20 mouse cellular contexts compared by ENCODE assay signal in genomic region chr19:35491354-35491753, GRCm38 (mm10).
DNase-seq lines count a peak whose midpoint lies in the region; ATAC-seq and TF ChIP-seq lines count a peak whose summit lies in the region.
"Had no signal": no experiment of that assay in that cellular context is flagged by ENCODE, and none has a peak within 500 bp of the region (broad histone marks: within the 10 kb centered on the region; RNA-seq: fewer than 3 reads in every experiment).

No protein-coding gene starts in this region.

- no peaks in the 10 kb centered on the region for H3K27me3 ChIP-seq in G1E (ENCODE audit: insufficient read depth, low read length)
- no peaks in the 10 kb centered on the region for H3K27me3 ChIP-seq in MEL (ENCODE audit: control insufficient read depth in 1 of 2, insufficient read depth in 2 of 2, low read length in 2 of 2)
- H3K27me3 ChIP-seq: CH12.LX had no signal

- H3K9me3 ChIP-seq in G1E (replicated peaks) (no peaks in the 10 kb centered on the region), MEL (replicated peaks; ENCODE audit: insufficient read depth, low read length) (no peaks in the 10 kb centered on the region)

- H3K9ac ChIP-seq in MEL (ENCODE audit: control insufficient read depth, low read depth, low read length, poor library complexity, severe bottlenecking): peak overlapping the region; percentile 40; the same call in 1 of the 2 replicates

- H3K79me2 ChIP-seq in MEL (ENCODE audit: control insufficient read depth, insufficient read depth, low read length, poor library complexity): no peaks in the 10 kb centered on the region

- peak; percentile 74 to 90 for TF ChIP-seq EP300 in MEL (IDR thresholded peaks at IDR 0.05; ENCODE audit: low read depth in 1 of 2, low read length in 2 of 2)

- peak; percentile 8; the same call in 1 of the 2 replicates for ATAC-seq in G1E (ENCODE audit: extremely low read depth, insufficient number of reproducible peaks, low FRiP score, poor library complexity, severe bottlenecking)
- ATAC-seq: activated CD4-positive, CD25-positive, alpha-beta regulatory T cell, adult 4 months; CD4-positive, CD25-positive, alpha-beta regulatory T cell, adult 4 months; Patski had no signal

- TF ChIP-seq RAD21 in MEL (IDR thresholded peaks at IDR 0.05; ENCODE audit: low read depth, low read length): no peak

- TF ChIP-seq CTCF in G1E (IDR thresholded peaks at IDR 0.05; ENCODE audit: low read depth, low read length) (no peak), MEL (IDR thresholded peaks at IDR 0.05 in 2 of 3, conservative IDR thresholded peaks at IDR 0.05 in 1 of 3; ENCODE audit: control insufficient read depth in 1 of 3, insufficient read depth in 1 of 3, low read depth in 2 of 3, low read length in 3 of 3, poor library complexity in 1 of 3, severe bottlenecking in 1 of 3) (no peak)

- H3K4me3 ChIP-seq in G1E (ENCODE audit: low read depth, low read length): no peak overlapping the region
- H3K4me3 ChIP-seq in MEL (ENCODE audit: control insufficient read depth in 1 of 2, insufficient read depth in 1 of 2, low read depth in 2 of 2, low read length in 2 of 2): peak overlapping the region in 1 of 2 experiments; percentile 33; a peak in 1 of 4 replicates

- H3K36me3 ChIP-seq in G1E (replicated peaks): no peaks in the 10 kb centered on the region
- H3K36me3 ChIP-seq in MEL (ENCODE audit: control insufficient read depth in 1 of 2, insufficient read depth in 2 of 2, low read length in 2 of 2): peaks cover 0 to 2% of the 10 kb centered on the region in 2 experiments; a peak in 1 of 4 replicates

- DNase-seq in G1E (ENCODE audit: low spot score): peak; percentile 12
- DNase-seq in MEL (ENCODE audit: low read depth, low spot score): peak; percentile 73
- DNase-seq in right cerebral cortex, postnatal 4 days: no peak
- DNase-seq in ovary, postnatal 14 days (ENCODE audit: low spot score): no peak
- DNase-seq: adrenal gland, adult 2 months; adrenal gland, adult 8-10 months; adrenal gland, postnatal 10 days; adrenal gland, postnatal 14 days; adrenal gland, postnatal 25 days; adrenal gland, postnatal 36 days; B cell, adult 2 months; cerebellum, adult 11 months; cerebellum, adult 11-12 months; cerebellum, adult 18-20 months; cerebellum, adult 2 months; cerebellum, adult 8-10 months had no signal

- H3K4me1 ChIP-seq in G1E (ENCODE audit: insufficient read depth, low read depth, low read length): peaks cover 12% of the 10 kb centered on the region
- H3K4me1 ChIP-seq in MEL (ENCODE audit: control insufficient read depth in 1 of 2, insufficient read depth in 2 of 2, low read length in 2 of 2): peaks cover 0 to 5% of the 10 kb centered on the region in 2 experiments; a peak in 2 of 4 replicates

- H3K27ac ChIP-seq in MEL (ENCODE audit: control insufficient read depth, low read depth, low read length): peak overlapping the region; percentile 85

- no peak for TF ChIP-seq POLR2A in MEL (IDR thresholded peaks at IDR 0.05; ENCODE audit: control insufficient read depth in 1 of 2, insufficient read depth in 1 of 2, low read depth in 1 of 2, low read length in 2 of 2, poor library complexity in 1 of 2)

TF ChIP-seq in MEL, 35 proteins besides CTCF, POLR2A, EP300 and RAD21:
- TF ChIP-seq GATA1 (IDR thresholded peaks at IDR 0.05; ENCODE audit: low read depth, low read length): peak; percentile 66
- peak; percentile 38; the same call in 1 of the 2 replicates for TF ChIP-seq SIN3A (IDR thresholded peaks at IDR 0.05; ENCODE audit: low read length)
- TF ChIP-seq TAL1 (IDR thresholded peaks at IDR 0.05; ENCODE audit: low read length): 0 out of 2 replicates have a peak, but pooled peaks have one; percentile 11
- TF ChIP-seq GABPA (IDR thresholded peaks at IDR 0.05; ENCODE audit: low read depth, low read length): no peak
- TF ChIP-seq MYB (IDR thresholded peaks at IDR 0.05; ENCODE audit: low read depth, low read length): peak; percentile 67
- peak; percentile 70 for TF ChIP-seq TCF12 (IDR thresholded peaks at IDR 0.05; ENCODE audit: low read depth, low read length)
- no peak for TF ChIP-seq ZNF384 (IDR thresholded peaks at IDR 0.05; ENCODE audit: low read depth, low read length)

Comparison
In these comparisons a context has a peak if more than half of its experiments do, and no peak if none do; other contexts are left out.
1. DNase-seq: peak in G1E (single experiment) and MEL (single experiment); none in right cerebral cortex, postnatal 4 days (single experiment) and ovary, postnatal 14 days (single experiment).